Mouse (Mus musculus) E14TG2a.4 (cell line): Measurements from ENCODE around the gene Hnrnpl.

Experiments used
- CTCF ChIP-seq: conservative IDR thresholded peaks from 2 replicates; pipeline ENCODE4 v1.5.1; 2014; ENCODE audit warnings: low read length
- NANOG ChIP-seq: IDR thresholded peaks from 2 replicates; pipeline ENCODE4 v1.6.1; 2014; ENCODE audit warnings: borderline replicate concordance, low read length, mixed read lengths

DNA sequence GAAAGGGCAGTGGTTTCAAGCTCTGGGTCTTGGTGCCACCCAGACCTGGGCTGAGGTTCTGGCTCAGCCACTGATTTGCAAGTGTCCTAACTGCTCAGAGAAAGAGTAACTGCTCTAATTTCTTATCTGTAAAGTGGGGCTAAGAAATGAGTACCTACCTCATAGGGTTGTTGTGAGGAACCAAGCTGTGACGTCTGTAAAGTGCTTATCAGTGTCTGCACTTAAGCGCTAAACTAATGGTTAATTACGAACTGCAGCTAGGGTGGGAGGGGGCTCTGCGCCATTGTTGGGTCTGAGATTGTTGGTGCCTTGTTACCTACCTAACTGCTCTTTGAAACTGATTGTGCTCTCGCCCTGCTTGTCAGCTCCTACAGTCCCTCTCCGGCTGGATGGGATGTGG is 9.2 kb downstream of the Hnrnpl start:
- TF ChIP-seq CTCF, result no peak
- TF ChIP-seq NANOG, result no peak
